Mouse (Mus musculus) MEL (cell line): ENCODE data around the gene Arhgap35. TPM values are rescaled to one million over a fixed set of nuclear protein-coding genes. Genes with fewer than 3 reads are reported as not detected.

Experiments
- DNase-seq: peaks from one replicate; pipeline ENCODE4 v3.0.0; 2011; ENCODE audit warnings: low read depth, low spot score
- H3K27ac ChIP-seq: 2 replicates; pipeline ENCODE4 v1.5.1; 2012; ENCODE audit warnings: low read depth, mild to moderate bottlenecking, control low read depth, low read length, moderate library complexity; ENCODE audit not compliant: control insufficient read depth
- H3K27me3 ChIP-seq, 2 experiments: fragments of 150-350 bp in 1 of 2; sonication (generic) in 1 of 2; 2 replicates each; pipeline ENCODE4 v1.6.1; 2012; ENCODE audit warnings: low read length in 2 of 2, mild to moderate bottlenecking in 2 of 2, improper control_type of control experiment in 1 of 2, moderate library complexity in 1 of 2; ENCODE audit not compliant: insufficient read depth in 2 of 2, control insufficient read depth in 1 of 2
- H3K36me3 ChIP-seq, 2 experiments: 2 replicates each; pipeline ENCODE4 v1.6.1; 2012 to 2014; ENCODE audit warnings: low read length in 2 of 2, improper control_type of control experiment in 1 of 2, inconsistent platforms in 1 of 2, mild to moderate bottlenecking in 1 of 2; ENCODE audit not compliant: insufficient read depth in 2 of 2, control insufficient read depth in 1 of 2
- H3K4me1 ChIP-seq, 2 experiments: fragments of 150-350 bp in 1 of 2; sonication (generic) in 1 of 2; 2 replicates each; pipeline ENCODE4 v1.6.1; 2012; ENCODE audit warnings: low read length in 2 of 2, improper control_type of control experiment in 1 of 2, mild to moderate bottlenecking in 1 of 2; ENCODE audit not compliant: insufficient read depth in 2 of 2, control insufficient read depth in 1 of 2
- H3K4me3 ChIP-seq, 2 experiments: fragments of 150-350 bp in 1 of 2; sonication (generic) in 1 of 2; 2 replicates each; pipeline ENCODE4 v1.5.1; 2012; ENCODE audit warnings: low read depth in 2 of 2, low read length in 2 of 2, mild to moderate bottlenecking in 2 of 2, moderate library complexity in 2 of 2, control low read depth in 1 of 2, improper control_type of control experiment in 1 of 2; ENCODE audit not compliant: control insufficient read depth in 1 of 2, insufficient read depth in 1 of 2
- H3K79me2 ChIP-seq: 2 replicates; pipeline ENCODE4 v1.6.1; 2012; ENCODE audit warnings: mild to moderate bottlenecking, low read length, moderate library complexity; ENCODE audit not compliant: control insufficient read depth, poor library complexity, insufficient read depth
- H3K9ac ChIP-seq: 2 replicates; pipeline ENCODE4 v1.6.1; 2012; ENCODE audit warnings: low read depth, mild to moderate bottlenecking, control low read depth, low read length, moderate library complexity; ENCODE audit not compliant: control insufficient read depth, poor library complexity, severe bottlenecking
- H3K9me3 ChIP-seq: fragments of 150-350 bp; sonication (generic); replicated peaks from 2 replicates; pipeline ENCODE4 v1.6.1; 2012; ENCODE audit warnings: mild to moderate bottlenecking, low read length, improper control_type of control experiment, moderate library complexity; ENCODE audit not compliant: insufficient read depth
- CHD2 ChIP-seq: IDR thresholded peaks from 2 replicates; pipeline ENCODE4 v1.6.1; 2011; ENCODE audit warnings: low read length, improper control_type of control experiment
- CTCF ChIP-seq, 3 experiments: IDR thresholded peaks in 2 of 3; conservative IDR thresholded peaks in 1 of 3; 2 replicates each; pipeline ENCODE4 v1.5.1; 2011 to 2012; ENCODE audit warnings: low read length in 3 of 3, low read depth in 2 of 3, mild to moderate bottlenecking in 2 of 3, improper control_type of control experiment in 1 of 3, inconsistent platforms in 1 of 3, mixed read lengths in 1 of 3, moderate library complexity in 1 of 3; ENCODE audit not compliant: control insufficient read depth in 1 of 3, insufficient read depth in 1 of 3, poor library complexity in 1 of 3, severe bottlenecking in 1 of 3
- E2F4 ChIP-seq: IDR thresholded peaks from 2 replicates; pipeline ENCODE4 v1.6.1; 2011; ENCODE audit warnings: low read depth, low read length, improper control_type of control experiment, borderline replicate concordance
- EP300 ChIP-seq, 2 experiments: IDR thresholded peaks; 2 replicates each; pipeline ENCODE4 v1.6.1; 2011; ENCODE audit warnings: improper control_type of control experiment in 2 of 2, low read length in 2 of 2, low read depth in 1 of 2, mild to moderate bottlenecking in 1 of 2
- ETS1 ChIP-seq: IDR thresholded peaks from 2 replicates; pipeline ENCODE4 v1.6.1; 2012; ENCODE audit warnings: low read depth, mild to moderate bottlenecking, inconsistent platforms, low read length, improper control_type of control experiment, moderate library complexity
- GABPA ChIP-seq: IDR thresholded peaks from 2 replicates; pipeline ENCODE4 v1.6.1; 2012; ENCODE audit warnings: low read depth, mild to moderate bottlenecking, inconsistent platforms, low read length, improper control_type of control experiment, moderate library complexity
- HCFC1 ChIP-seq: IDR thresholded peaks from 2 replicates; pipeline ENCODE4 v1.6.1; 2012; ENCODE audit warnings: low read depth, mild to moderate bottlenecking, inconsistent platforms, low read length, improper control_type of control experiment, moderate library complexity
- JUND ChIP-seq: IDR thresholded peaks from 2 replicates; pipeline ENCODE4 v1.6.1; 2011; ENCODE audit warnings: low read depth, mild to moderate bottlenecking, improper control_type of control experiment, low read length
- KAT2A ChIP-seq: conservative IDR thresholded peaks from 2 replicates; pipeline ENCODE4 v1.6.1; 2012; ENCODE audit warnings: low read depth, low read length, improper control_type of control experiment, inconsistent platforms
- MAFK ChIP-seq: IDR thresholded peaks from 2 replicates; pipeline ENCODE4 v1.6.1; 2011; ENCODE audit warnings: low read depth, mild to moderate bottlenecking, low read length, improper control_type of control experiment, borderline replicate concordance
- MAZ ChIP-seq: IDR thresholded peaks from 2 replicates; pipeline ENCODE4 v1.6.1; 2012; ENCODE audit warnings: low read depth, mild to moderate bottlenecking, inconsistent platforms, low read length, improper control_type of control experiment
- MEF2A ChIP-seq: IDR thresholded peaks from 2 replicates; pipeline ENCODE4 v1.6.1; 2014; ENCODE audit warnings: low read depth, mild to moderate bottlenecking, inconsistent platforms, low read length, improper control_type of control experiment; ENCODE audit not compliant: poor library complexity, insufficient replicate concordance, severe bottlenecking; ENCODE audit errors: extremely low read depth
- MXI1 ChIP-seq: IDR thresholded peaks from 2 replicates; pipeline ENCODE4 v1.6.1; 2011; ENCODE audit warnings: mild to moderate bottlenecking, low read depth, low read length, improper control_type of control experiment
- MYB ChIP-seq: IDR thresholded peaks from 2 replicates; pipeline ENCODE4 v1.6.1; 2011; ENCODE audit warnings: mild to moderate bottlenecking, low read depth, low read length, improper control_type of control experiment
- MYC ChIP-seq: IDR thresholded peaks from 2 replicates; pipeline ENCODE4 v1.6.1; 2011; ENCODE audit warnings: low read depth, mild to moderate bottlenecking, low read length, improper control_type of control experiment, moderate library complexity
- NELFE ChIP-seq: IDR thresholded peaks from 2 replicates; pipeline ENCODE4 v1.6.1; 2011; ENCODE audit warnings: low read depth, low read length, improper control_type of control experiment
- POLR2AphosphoS2 ChIP-seq: IDR thresholded peaks from 2 replicates; pipeline ENCODE4 v1.6.1; 2011; ENCODE audit warnings: low read length, improper control_type of control experiment
- POLR2AphosphoS5 ChIP-seq: IDR thresholded peaks from 2 replicates; pipeline ENCODE4 v1.6.1; 2012; ENCODE audit warnings: low read depth, borderline replicate concordance, mild to moderate bottlenecking, inconsistent platforms, low read length, moderate library complexity, mixed read lengths
- RAD21 ChIP-seq: IDR thresholded peaks from 2 replicates; pipeline ENCODE4 v1.6.1; 2011; ENCODE audit warnings: mild to moderate bottlenecking, low read depth, low read length, improper control_type of control experiment
- RCOR1 ChIP-seq: IDR thresholded peaks from 2 replicates; pipeline ENCODE4 v1.6.1; 2012; ENCODE audit warnings: low read depth, mild to moderate bottlenecking, inconsistent platforms, low read length, improper control_type of control experiment
- SIN3A ChIP-seq: IDR thresholded peaks from 2 replicates; pipeline ENCODE4 v1.6.1; 2012; ENCODE audit warnings: low read length, improper control_type of control experiment, inconsistent platforms
- SMC3 ChIP-seq: IDR thresholded peaks from 2 replicates; pipeline ENCODE4 v1.6.1; 2011; ENCODE audit warnings: low read depth, low read length, improper control_type of control experiment
- ZC3H11A ChIP-seq: IDR thresholded peaks from 2 replicates; pipeline ENCODE4 v1.6.1; 2012; ENCODE audit warnings: low read depth, mild to moderate bottlenecking, inconsistent platforms, low read length, improper control_type of control experiment
- ZMIZ1 ChIP-seq: IDR thresholded peaks from 2 replicates; pipeline ENCODE4 v1.6.1; 2012; ENCODE audit warnings: low read depth, mild to moderate bottlenecking, inconsistent platforms, low read length, improper control_type of control experiment, moderate library complexity
- ZNF384 ChIP-seq: IDR thresholded peaks from 2 replicates; pipeline ENCODE4 v1.6.1; 2012; ENCODE audit warnings: low read depth, mild to moderate bottlenecking, inconsistent platforms, low read length, improper control_type of control experiment
- polyA plus RNA-seq, 2 experiments: library from polyadenylated mRNA; stranded (reverse) in 1 of 2; unstranded in 1 of 2; fragments of >175 nt in 1 of 2; fragments of >200 nt in 1 of 2; gene quantifications; 2 replicates each; pipeline versions ENCODE4 v1.2.1 to v1.2.4; 2012; ENCODE audit warnings: low replicate concordance in 2 of 2, low read depth in 1 of 2; ENCODE audit not compliant: insufficient read length in 2 of 2, insufficient read depth in 1 of 2, missing spikeins in 1 of 2
- total RNA-seq: library from RNA; depleted of rRNA; stranded (reverse); fragments of 300-350 nt; gene quantifications from 2 replicates; pipeline ENCODE4 v1.2.3, GENCODE M21; 2012

The Arhgap35 gene
- total and polyA plus RNA-seq, 3 experiments = 7.4 to 13.4 TPM; not detected in 1

DNA sequence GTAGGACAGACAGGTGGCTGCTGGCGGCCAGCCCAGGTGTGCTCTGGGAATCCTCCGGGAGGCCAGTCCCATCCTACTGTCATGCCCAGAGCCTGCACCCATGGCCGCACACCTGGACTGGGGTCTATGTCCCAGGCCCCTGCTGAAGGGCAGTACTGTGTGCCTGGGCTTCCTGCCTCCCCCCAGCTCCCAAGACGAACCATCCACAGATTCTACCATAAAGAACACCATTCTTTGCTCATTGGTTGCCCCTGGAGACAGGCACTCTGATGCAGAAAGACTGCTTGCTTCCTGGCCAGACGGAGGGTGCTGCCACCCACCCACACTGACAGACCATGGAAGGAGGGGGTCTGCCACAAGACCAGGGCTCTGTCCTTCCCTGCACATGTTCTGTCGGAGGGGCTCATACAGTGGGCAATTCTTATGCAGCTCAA lies 115.1 kb downstream of the Arhgap35 start:
- DNase-seq = no peak
- H3K27ac ChIP-seq = no peak overlapping the region
- no peak overlapping the region for H3K9ac ChIP-seq
- no peaks in the 10 kb centered on the region; a peak in 1 of 4 replicates for H3K36me3 ChIP-seq
- H3K79me2 ChIP-seq = no peaks in the 10 kb centered on the region
- TF ChIP-seq E2F4 (no peak), NELFE (no peak), CHD2 (no peak), ZMIZ1 (no peak)
- TF ChIP-seq, all 39 proteins: peak for 0
- H3K27me3 ChIP-seq = no peaks in the 10 kb centered on the region
- H3K9me3 ChIP-seq = no peaks in the 10 kb centered on the region
- no peak overlapping the region for H3K4me3 ChIP-seq
- H3K4me1 ChIP-seq = no peaks in the 10 kb centered on the region

DNA sequence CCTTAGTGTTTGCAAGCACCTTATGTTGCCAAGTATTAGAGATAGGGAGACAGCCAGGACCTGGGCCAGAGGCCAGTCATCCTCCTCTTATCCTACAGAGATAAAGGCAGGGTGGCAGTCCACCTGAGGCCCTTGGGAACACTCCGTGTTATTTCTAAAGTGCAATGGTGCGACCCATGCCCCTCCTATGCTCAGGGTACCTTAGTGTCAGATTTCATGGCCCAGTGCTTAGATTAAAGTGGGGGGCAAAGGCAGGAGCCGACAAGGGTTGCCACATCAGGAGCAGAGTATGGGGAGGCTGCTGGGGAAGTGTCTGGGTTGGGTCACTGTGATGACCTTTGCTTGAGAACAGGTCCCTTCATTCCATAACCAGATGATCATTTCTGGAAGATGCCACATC lies 118.5 kb downstream of the Arhgap35 start:
- Histone ChIP-seq H3K4me3 (no peak overlapping the region), H3K27ac (no peak overlapping the region), H3K9ac (no peak overlapping the region), H3K9me3 (no peaks in the 10 kb centered on the region), H3K36me3 (no peaks in the 10 kb centered on the region), H3K27me3 (no peaks in the 10 kb centered on the region), H3K4me1 (peaks cover 0 to 4% of the 10 kb centered on the region in 2 experiments; a peak in 1 of 4 replicates), H3K79me2 (no peaks in the 10 kb centered on the region)
- DNase-seq = no peak
- TF ChIP-seq HCFC1 (no peak), SMC3 (no peak), EP300 (IDR thresholded peaks at IDR 0.05; ENCODE audit: low read depth in 1 of 2, low read length in 2 of 2) (no peak), JUND (no peak), MAZ (no peak), POLR2AphosphoS5 (no peak), ETS1 (no peak), E2F4 (no peak), ZMIZ1 (no peak)

DNA sequence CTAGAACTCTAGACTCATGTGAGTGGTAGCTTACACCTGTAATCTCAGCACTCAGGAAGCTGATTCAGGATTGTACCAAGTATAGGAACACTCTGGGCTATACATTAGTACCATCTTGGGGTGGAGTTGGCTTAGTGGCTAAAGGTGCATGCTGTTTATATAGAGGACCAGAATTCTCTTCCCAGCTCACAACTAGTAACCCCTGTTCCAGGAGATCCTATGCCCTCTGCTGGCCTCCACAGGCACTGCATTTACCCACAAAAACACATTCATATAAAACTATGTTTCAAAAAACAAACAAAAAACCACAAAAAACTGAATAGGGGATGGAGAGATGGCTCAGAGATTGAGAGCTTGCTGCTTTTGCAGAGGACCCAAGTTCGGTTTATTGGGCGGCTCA lies 121.4 kb downstream of the Arhgap35 start:
- DNase-seq = peak; percentile 71
- no peaks in the 10 kb centered on the region for H3K79me2 ChIP-seq
- H3K36me3 ChIP-seq = peaks cover 0 to 6% of the 10 kb centered on the region in 2 experiments; a peak in 2 of 4 replicates
- TF ChIP-seq MAZ (no peak), JUND (no peak), RAD21 (peak; percentile 36), EP300 (IDR thresholded peaks at IDR 0.05; ENCODE audit: low read depth in 1 of 2, low read length in 2 of 2) (no peak), MYB (no peak), E2F4 (no peak), POLR2AphosphoS5 (no peak), ETS1 (no peak), ZC3H11A (peak; percentile 40), SIN3A (no peak), RCOR1 (no peak), ZNF384 (no peak), POLR2AphosphoS2 (no peak), MEF2A (no peak), CTCF (IDR thresholded peaks at IDR 0.05 in 2 of 3, conservative IDR thresholded peaks at IDR 0.05 in 1 of 3; ENCODE audit: control insufficient read depth in 1 of 3, insufficient read depth in 1 of 3, low read depth in 2 of 3, low read length in 3 of 3, poor library complexity in 1 of 3, severe bottlenecking in 1 of 3) (peak; percentile 68 to 76 (median 68)), KAT2A (no peak), SMC3 (peak; percentile 69), MXI1 (no peak), MYC (no peak), GABPA (no peak), NELFE (no peak), MAFK (no peak)
- no peaks in the 10 kb centered on the region for H3K27me3 ChIP-seq
- peaks cover 0 to 12% of the 10 kb centered on the region in 2 experiments; a peak in 2 of 4 replicates for H3K4me1 ChIP-seq
- no peak overlapping the region for H3K4me3 ChIP-seq
- H3K27ac ChIP-seq = no peak overlapping the region
- no peak overlapping the region for H3K9ac ChIP-seq
- no peaks in the 10 kb centered on the region for H3K9me3 ChIP-seq
